Mouse (Mus musculus): ENCODE data around the gene Rsph3a.
"Not testable (repeated sequence)": the region's sequence is repeated elsewhere in the genome, so short reads cannot be mapped to it uniquely, and the experiment has no call there.

DNA sequence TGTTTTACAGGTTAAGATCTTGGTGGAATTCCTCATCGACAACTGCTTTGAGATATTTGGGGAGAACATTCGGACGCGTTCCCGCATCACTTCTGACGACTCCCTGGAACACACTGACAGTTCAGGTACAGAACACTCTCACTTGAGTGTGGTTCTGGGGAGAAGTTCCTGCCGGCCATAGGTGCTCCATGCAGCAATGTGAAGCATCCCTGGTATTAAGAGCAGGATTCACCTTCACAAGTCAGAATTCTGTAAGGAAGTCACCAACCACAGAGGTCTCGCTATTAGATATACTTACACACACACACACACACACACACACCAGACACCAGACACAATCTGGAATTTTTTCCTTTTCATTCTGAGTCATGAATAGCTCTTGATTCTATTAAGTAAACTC lies 13.3 kb upstream of the Rsph3a start:
- not testable (repeated sequence) for TF ChIP-seq CTCF (IDR thresholded peaks at IDR 0.05; ENCODE audit: extremely low read depth, insufficient read depth, insufficient read length, insufficient replicate concordance); POLR2A (IDR thresholded peaks at IDR 0.05; ENCODE audit: low read depth, low read length)

Measured in spleen, adult 2 months (tissue).